Mouse (Mus musculus) gastrocnemius, postnatal 25 days (tissue): ENCODE data around the gene Mphosph10. TPM values are rescaled to one million over a fixed set of nuclear protein-coding genes. Genes with fewer than 3 reads are reported as not detected.

Experiments
- DNase-seq: peaks from one replicate; pipeline ENCODE4 v3.0.0; 2022
- total RNA-seq, 2 experiments: library from RNA; stranded (reverse); gene quantifications; 1 replicate in 1 of 2; 2 replicates in 1 of 2; pipeline ENCODE4 v1.2.3; 2021

Mphosph10 gene
- total RNA-seq, 2 experiments from 2014 or later: 12.1 to 13.9 TPM

DNA sequence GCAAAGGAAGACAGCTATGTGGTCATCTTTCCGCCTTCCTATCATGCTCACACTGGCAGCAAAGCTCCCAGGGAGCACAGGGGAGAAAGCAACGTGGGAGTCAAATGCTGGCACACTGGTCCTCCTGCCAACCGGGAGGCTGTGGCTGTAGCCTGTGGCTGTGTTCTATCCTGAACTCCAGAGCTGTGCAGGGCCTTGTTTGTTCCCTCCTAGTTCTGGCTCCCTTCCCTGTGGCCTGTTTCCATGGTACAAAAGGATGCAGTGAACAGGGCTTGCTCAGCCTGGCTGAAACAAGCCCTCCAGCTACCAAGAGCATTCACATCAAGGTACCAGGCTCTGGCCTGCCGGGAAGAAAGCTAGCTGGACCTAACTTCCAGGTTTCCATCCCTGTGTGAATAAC lies 41.0 kb downstream of the Mphosph10 start:
- DNase-seq: peak; percentile 33

DNA sequence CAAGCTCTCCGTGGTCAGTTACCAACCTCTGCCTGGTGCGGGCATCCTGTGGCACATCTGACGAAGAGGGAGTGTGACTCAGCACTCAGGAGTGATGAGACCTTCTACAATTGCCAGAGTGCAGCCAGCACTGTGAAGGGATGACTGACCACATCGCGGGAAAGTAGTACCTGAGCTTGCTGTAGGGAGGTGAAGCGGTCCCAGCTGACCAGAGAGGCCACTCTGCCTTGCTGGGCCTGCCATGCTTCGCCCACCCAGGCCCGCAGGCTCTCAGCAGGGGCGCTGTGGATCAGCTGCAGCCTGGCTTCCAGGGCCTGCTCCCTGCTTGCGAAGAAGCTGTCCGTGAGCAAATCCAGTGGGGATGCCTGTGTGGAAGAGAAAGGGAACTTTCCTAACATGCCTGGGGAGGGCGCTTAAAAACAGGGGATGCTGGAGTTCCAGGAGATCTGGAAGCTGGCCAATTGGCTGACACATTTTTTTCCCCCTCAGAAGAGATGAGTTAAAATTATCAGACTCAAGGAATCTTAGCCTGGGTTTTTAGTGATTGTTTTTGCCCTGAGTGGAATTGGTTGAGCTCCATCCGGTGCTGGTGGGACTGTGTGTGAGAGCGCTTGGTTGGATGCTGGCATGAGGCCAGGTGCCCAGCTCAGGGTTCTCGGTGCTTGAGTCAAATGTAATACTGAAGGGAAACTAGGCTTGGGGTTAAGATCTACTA lies 42.8 kb downstream of the Mphosph10 start:
- no peak for DNase-seq

DNA sequence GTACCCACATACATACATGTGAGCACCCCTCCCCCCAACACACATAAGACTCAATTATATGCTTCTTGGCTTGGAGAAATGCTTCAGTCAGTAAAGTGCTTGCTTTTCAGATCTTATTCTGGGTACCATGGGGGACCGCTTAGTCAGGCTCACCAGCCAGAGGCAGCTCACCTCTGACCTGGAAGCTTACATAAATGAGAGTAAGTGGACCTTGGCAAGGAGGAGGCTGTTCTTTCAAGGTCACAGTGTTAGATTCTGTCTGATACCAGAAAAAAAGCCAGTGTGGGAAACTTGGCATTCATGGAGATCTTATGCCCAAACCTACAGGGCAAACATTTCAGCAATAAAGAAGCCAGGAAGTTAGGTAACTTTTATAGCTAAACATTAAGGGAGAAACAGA lies 44.3 kb downstream of the Mphosph10 start:
- DNase-seq: no peak

DNA sequence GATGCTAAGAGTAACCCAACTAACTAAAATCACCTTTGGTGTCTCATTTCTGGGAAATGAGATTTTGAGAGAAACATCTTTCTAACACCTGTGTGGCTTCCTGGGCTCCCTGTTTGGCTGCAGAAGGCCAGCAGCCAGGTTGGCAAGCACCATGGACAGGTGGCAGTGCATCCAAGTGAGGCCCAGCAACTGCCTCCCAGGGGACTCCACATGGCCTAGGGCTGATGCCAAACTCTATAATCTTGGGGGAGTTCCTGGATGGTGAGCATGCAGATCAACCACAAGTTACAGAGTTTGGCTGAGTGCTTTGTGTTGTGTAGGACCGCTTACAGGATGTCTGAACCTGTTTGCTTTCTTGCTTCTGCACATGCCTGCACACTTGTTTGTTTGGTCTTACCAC lies 59.4 kb downstream of the Mphosph10 start:
- DNase-seq: no peak

DNA sequence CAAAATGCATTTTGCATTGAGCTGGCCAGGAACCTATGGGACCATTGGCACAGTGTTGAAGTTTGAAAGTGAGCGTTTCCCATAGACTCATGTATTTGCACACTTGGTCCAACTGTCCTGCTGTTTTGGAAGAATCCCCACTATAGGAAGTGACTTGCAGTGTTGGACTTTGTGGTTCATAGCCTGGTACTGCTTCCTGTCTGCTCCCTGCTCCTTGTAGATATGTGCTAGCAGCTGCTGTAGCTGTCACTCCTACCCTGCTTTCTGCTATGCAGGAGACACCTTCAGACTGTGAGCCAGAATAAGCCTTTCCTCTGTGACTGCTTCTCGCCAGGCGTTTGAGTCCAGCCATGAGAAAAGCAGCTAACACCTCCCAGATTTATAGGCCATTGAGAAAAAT lies 60.8 kb downstream of the Mphosph10 start:
- DNase-seq: no peak

DNA sequence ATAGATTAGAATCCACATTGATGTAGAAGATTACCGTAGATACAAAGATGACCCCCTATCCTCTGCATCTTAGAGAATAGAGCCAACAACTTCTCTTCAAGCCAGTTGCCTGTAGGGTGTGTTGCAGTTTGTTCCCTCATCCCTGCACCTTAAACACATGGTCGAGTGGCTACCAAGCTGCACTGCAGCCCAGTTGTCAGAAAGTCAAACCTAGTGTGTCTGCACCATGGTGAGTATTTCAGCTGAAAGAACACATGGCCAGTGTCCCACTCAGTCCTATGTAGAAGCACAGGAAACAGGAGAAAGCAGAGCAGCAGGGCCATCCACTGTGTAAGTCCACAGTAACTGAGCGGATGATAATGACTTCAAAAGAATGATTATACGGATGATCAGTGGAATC lies 64.6 kb downstream of the Mphosph10 start:
- DNase-seq: no peak

DNA sequence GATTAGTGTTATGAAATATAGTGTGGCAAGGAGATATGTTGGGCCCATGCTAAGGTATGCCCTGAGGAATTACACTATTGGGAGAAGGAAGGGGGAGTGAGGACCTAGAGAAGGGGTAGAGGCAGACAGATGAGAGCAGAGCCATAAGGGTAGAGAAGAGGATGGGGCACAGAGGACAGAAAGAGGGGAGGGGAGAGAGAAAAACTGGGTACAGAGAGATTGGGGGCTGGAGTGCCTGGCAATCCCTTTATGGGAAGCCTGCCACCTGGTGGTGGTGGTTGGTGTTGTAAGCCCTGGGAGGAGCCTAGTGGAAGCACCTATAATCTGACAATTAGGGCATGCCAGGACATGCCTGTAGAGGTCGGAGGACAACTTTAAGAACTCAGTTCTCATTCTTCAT lies 65.2 kb downstream of the Mphosph10 start:
- DNase-seq: peak; percentile 51

Other genes starting within 250 kb of the Mphosph10 start
- gene Trpm1, start 238.4 kb downstream of the Mphosph10 start, total RNA-seq: under 1 TPM in 1 of 2 experiments, not detected in 1; 0.33 TPM
- gene Mtmr10, start 104.6 kb downstream of the Mphosph10 start, total RNA-seq: 10 to 100 TPM; 12.9 to 17.8 TPM
- gene Fan1, start 18.2 kb downstream of the Mphosph10 start, total RNA-seq: 1 to 10 TPM; 5.3 to 6.4 TPM
- 10 to 100 TPM; 73.8 to 92.1 TPM for gene Mcee, start 339 bp upstream of the Mphosph10 start, total RNA-seq
- gene Apba2, start 109.4 kb upstream of the Mphosph10 start, total RNA-seq: under 1 TPM; 0.24 to 0.28 TPM